Mouse (Mus musculus) kidney, postnatal 0 days (tissue): ENCODE data around the gene Slit3. TPM values are rescaled to one million over a fixed set of nuclear protein-coding genes. Genes with fewer than 3 reads are reported as not detected.
A peak's percentile ranks its signal among the peaks of the same experiment; 100 is the strongest.

Experiments
- ATAC-seq: fragments of 200-750 bp; cut with Nextera tagmentation; replicated peaks from 2 replicates; pipeline ENCODE4 v1.8.0; 2017; ENCODE audit warnings: low read depth, moderate number of reproducible peaks, moderate TSS enrichment, moderate library complexity; ENCODE audit not compliant: low FRiP score
- DNase-seq: peaks from one replicate; pipeline ENCODE4 v3.0.0-alpha.2; 2016; ENCODE audit warnings: low spot score
- H3K27ac ChIP-seq: fragments of 300-500 bp; sonication (generic); 2 replicates; pipeline ENCODE4 v1.5.1; 2014; ENCODE audit warnings: mild to moderate bottlenecking
- H3K27me3 ChIP-seq: fragments of 300-500 bp; sonication (generic); 2 replicates; pipeline ENCODE4 v1.6.1; 2014; ENCODE audit warnings: low read length, mixed read lengths; ENCODE audit not compliant: insufficient read depth
- H3K36me3 ChIP-seq: fragments of 300-500 bp; sonication (generic); 2 replicates; pipeline ENCODE4 v1.6.1; 2014; ENCODE audit warnings: low read length, mixed read lengths; ENCODE audit not compliant: insufficient read depth
- H3K4me1 ChIP-seq: fragments of 300-500 bp; sonication (generic); replicated peaks from 2 replicates; pipeline ENCODE4 v1.6.1; 2014; ENCODE audit warnings: antibody characterized with exemption, low read length, mixed read lengths; ENCODE audit not compliant: insufficient read depth
- H3K4me2 ChIP-seq: fragments of 300-500 bp; sonication (generic); 2 replicates; pipeline ENCODE4 v1.6.1; 2014; ENCODE audit warnings: mild to moderate bottlenecking, low read length, moderate library complexity, mixed read lengths
- H3K4me3 ChIP-seq: fragments of 300-500 bp; sonication (generic); replicated peaks from 2 replicates; pipeline ENCODE4 v1.5.1; 2014; ENCODE audit warnings: low read depth, low read length
- H3K9ac ChIP-seq: fragments of 300-500 bp; sonication (generic); 2 replicates; pipeline ENCODE4 v1.6.1; 2014; ENCODE audit warnings: low read depth, low read length
- H3K9me3 ChIP-seq: fragments of 300-500 bp; sonication (generic); replicated peaks from 2 replicates; pipeline ENCODE4 v1.6.1; 2016; ENCODE audit warnings: low read length, inconsistent platforms, mixed read lengths
- CTCF ChIP-seq: IDR thresholded peaks from 2 replicates; pipeline ENCODE4 v1.5.1; 2016; ENCODE audit warnings: antibody characterized with exemption, low read depth, mild to moderate bottlenecking, moderate library complexity
- WGBS: fragments of 180-500 bp; shearing (Covaris S2); extraction: QIAGEN DNeasy Blood & Tissue Kit; methylation state at CpG from one replicate; pipeline ENCODE4 v1.1.7; 2014; 5-methylcytosine and 5-hydroxymethylcytosine counted together
- polyA plus RNA-seq: library from polyadenylated mRNA; unstranded; fragments of >200 nt; fragmentation: Nextera tagmentation; extraction: Ambion mirVana; gene quantifications from 2 replicates; pipeline ENCODE4 v1.2.1, GENCODE M21; 2015

The Slit3 gene
- polyA plus RNA-seq, 1 experiment from 2014 or later: 6.6 TPM

DNA sequence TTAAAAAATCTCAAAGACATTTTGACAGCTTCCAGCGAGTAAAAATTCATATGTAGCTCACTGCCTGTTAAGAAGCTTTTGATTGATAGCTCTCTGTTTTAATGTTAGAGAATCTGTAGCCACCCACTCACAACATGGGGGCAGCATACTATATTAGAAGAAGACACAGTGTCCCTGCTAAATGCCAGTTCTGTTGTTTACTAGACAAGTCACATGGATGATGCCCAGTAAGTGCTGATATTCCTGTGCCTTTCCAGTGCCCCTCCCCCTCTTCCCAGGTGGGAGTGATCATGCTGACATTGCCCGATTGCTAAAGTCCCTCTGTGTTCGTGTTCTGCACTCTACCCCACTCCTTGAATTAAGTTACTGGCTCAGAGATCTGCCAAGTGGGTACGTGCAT, 254.0 kb downstream of the Slit3 start:
- no peak for ATAC-seq
- Histone ChIP-seq H3K4me3 (no peak overlapping the region), H3K27me3 (no peaks in the 10 kb centered on the region), H3K9me3 (no peaks in the 10 kb centered on the region), H3K4me1 (0 out of 2 replicates have a peak, but pooled peaks cover 4% of the 10 kb centered on the region), H3K36me3 (no peaks in the 10 kb centered on the region), H3K27ac (no peak overlapping the region), H3K9ac (no peak overlapping the region), H3K4me2 (no peak overlapping the region)
- WGBS: 58% methylated on average over 4 of the region's 4 CpGs
- no peak for DNase-seq
- TF ChIP-seq CTCF: no peak

GRCm38 (mm10) chr11:35378802-35379201, 257.8 kb downstream of the Slit3 start:
- Histone ChIP-seq H3K9me3 (no peaks in the 10 kb centered on the region), H3K9ac (no peak overlapping the region), H3K36me3 (no peaks in the 10 kb centered on the region), H3K27ac (no peak overlapping the region), H3K4me1 (no peaks in the 10 kb centered on the region), H3K4me2 (no peak overlapping the region), H3K4me3 (no peak overlapping the region), H3K27me3 (no peaks in the 10 kb centered on the region)
- no peak for DNase-seq
- WGBS: 77% methylated on average over 7 of the region's 7 CpGs
- TF ChIP-seq CTCF: no peak
- ATAC-seq: no peak

DNA sequence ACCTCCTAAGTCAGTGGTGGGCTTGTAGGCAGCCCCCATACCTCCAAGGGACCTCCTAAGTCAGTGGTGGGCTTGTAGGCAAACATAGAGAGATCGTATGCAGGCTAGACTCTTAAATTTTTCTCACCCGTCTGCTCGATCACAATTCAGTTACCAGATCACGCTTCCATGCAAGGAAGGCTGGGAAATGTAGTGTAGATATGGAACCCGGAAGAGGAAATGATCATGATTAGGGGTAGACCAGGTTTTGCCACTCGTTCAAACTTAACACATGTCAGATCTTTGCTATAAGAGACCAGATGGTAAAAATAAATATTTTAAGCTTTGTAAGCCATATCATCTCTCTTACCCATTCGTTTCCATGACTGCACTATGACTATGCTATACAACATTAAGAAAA, 258.4 kb downstream of the Slit3 start:
- Histone ChIP-seq H3K4me3 (no peak overlapping the region), H3K9me3 (no peaks in the 10 kb centered on the region), H3K4me1 (no peaks in the 10 kb centered on the region), H3K27me3 (no peaks in the 10 kb centered on the region), H3K36me3 (no peaks in the 10 kb centered on the region), H3K9ac (no peak overlapping the region), H3K4me2 (no peak overlapping the region), H3K27ac (no peak overlapping the region)
- WGBS: 80% methylated on average over 7 of the region's 7 CpGs
- no peak for TF ChIP-seq CTCF
- no peak for DNase-seq
- no peak for ATAC-seq

DNA sequence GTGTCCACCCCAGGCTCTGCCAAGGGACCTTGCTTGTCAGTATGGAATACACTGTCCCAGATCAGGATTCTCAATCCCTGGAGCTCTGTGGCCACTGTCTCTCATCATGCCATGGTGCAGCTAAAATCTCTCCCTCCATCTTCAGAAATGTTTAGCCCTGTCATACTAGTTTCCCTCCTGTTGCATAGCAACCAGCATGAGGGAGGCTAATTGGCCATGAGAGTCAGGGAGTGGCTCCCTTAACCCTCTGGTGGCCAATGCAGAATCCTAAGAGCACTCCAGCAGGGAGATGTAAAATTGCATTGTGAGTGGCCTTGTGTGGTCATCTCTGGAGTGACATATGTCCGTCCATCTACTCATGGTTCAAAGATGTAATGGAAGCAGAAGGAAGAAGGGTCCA, 259.7 kb downstream of the Slit3 start:
- H3K9ac ChIP-seq: no peak overlapping the region
- WGBS: 96% methylated on average over 1 of the region's 1 CpGs
- H3K27ac ChIP-seq: no peak overlapping the region
- ATAC-seq (no peak), DNase-seq (no peak)
- H3K27me3 ChIP-seq: no peaks in the 10 kb centered on the region
- H3K36me3 ChIP-seq: no peaks in the 10 kb centered on the region
- H3K9me3 ChIP-seq: no peaks in the 10 kb centered on the region
- H3K4me3 ChIP-seq: no peak overlapping the region
- TF ChIP-seq CTCF: no peak
- no peaks in the 10 kb centered on the region for H3K4me1 ChIP-seq
- H3K4me2 ChIP-seq: no peak overlapping the region

- ATAC-seq (no peak), DNase-seq (no peak)
- no peak overlapping the region for H3K4me3 ChIP-seq
- no peak for TF ChIP-seq CTCF
- H3K4me2 ChIP-seq: no peak overlapping the region
- no peaks in the 10 kb centered on the region for H3K36me3 ChIP-seq
- no peak overlapping the region for H3K9ac ChIP-seq
- H3K4me1 ChIP-seq: no peaks in the 10 kb centered on the region
- no peak overlapping the region for H3K27ac ChIP-seq
- no peaks in the 10 kb centered on the region for H3K27me3 ChIP-seq
- no peaks in the 10 kb centered on the region for H3K9me3 ChIP-seq
- 22% methylated on average over 3 of the region's 3 CpGs for WGBS
Measured at GRCm38 (mm10) chr11:35385444-35385843, 264.4 kb downstream of the Slit3 start.

GRCm38 (mm10) chr11:35387826-35388225, 266.8 kb downstream of the Slit3 start:
- Histone ChIP-seq H3K27me3 (no peaks in the 10 kb centered on the region), H3K4me2 (peak overlapping the region; percentile 3; the same call in 1 of the 2 replicates), H3K4me1 (no peaks in the 10 kb centered on the region), H3K4me3 (no peak overlapping the region), H3K9ac (no peak overlapping the region), H3K9me3 (no peaks in the 10 kb centered on the region), H3K36me3 (no peaks in the 10 kb centered on the region), H3K27ac (no peak overlapping the region)
- TF ChIP-seq CTCF: no peak
- 45% methylated on average over 10 of the region's 10 CpGs for WGBS
- ATAC-seq (no peak), DNase-seq (no peak)

GRCm38 (mm10) chr11:35388471-35388870, 267.4 kb downstream of the Slit3 start:
- Histone ChIP-seq H3K4me3 (no peak overlapping the region), H3K36me3 (no peaks in the 10 kb centered on the region), H3K27me3 (no peaks in the 10 kb centered on the region), H3K4me2 (no peak overlapping the region), H3K4me1 (no peaks in the 10 kb centered on the region), H3K9me3 (no peaks in the 10 kb centered on the region), H3K9ac (no peak overlapping the region), H3K27ac (no peak overlapping the region)
- ATAC-seq (no peak), DNase-seq (no peak)
- 26% methylated on average over 12 of the region's 12 CpGs for WGBS
- no peak for TF ChIP-seq CTCF
